Mouse (Mus musculus) effector memory CD4-positive, alpha-beta T cell, adult 7 months (primary cell): ENCODE data around the gene Tram1l1. TPM values are rescaled to one million over a fixed set of nuclear protein-coding genes. Genes with fewer than 3 reads are reported as not detected.

Experiments
- polyA plus RNA-seq: library from polyadenylated mRNA; unstranded; fragments of 100-300 nt; shearing (Covaris generic); gene quantifications from one replicate; pipeline ENCODE4 v1.2.1, GENCODE M21; 2017

The Tram1l1 gene
- polyA plus RNA-seq, result not detected

DNA sequence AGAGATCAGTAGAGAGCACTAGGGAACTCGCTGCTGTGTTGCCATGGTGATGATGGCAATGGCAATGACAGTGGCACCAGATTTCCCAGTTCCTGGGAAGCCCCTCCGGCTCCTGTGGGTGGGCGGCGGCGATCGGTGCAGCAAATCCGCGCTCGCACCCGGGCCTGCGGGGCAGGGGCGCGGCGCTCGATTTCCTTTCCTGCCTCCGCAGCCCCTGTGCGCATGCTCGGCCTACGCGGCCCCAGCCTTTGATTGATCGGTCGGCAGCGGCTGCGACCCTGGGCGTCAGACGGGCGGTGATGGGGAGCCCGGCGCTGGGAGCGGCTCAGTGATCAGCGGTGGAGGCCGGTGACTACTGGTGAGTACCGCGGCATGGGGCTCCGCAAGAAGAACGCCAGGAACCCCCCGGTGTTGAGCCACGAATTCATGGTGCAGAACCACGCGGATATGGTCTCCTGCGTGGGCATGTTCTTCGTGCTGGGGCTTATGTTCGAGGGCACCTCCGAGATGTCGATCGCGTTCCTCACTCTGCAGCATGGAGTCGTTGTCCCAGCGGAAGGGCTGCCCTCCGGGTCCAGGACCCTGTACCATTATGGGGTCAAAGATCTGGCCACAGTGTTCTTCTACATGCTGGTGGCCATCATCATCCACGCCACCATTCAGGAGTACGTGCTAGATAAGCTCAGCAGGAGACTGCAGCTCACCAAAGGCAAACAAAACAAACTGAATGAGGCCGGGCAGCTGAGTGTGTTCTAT, at the start of gene Tram1l1:
Gene Tram1l1 (plus strand): TSS at position 35 of the 756 bp plus-strand sequence.

Other genes starting within 250 kb of the Tram1l1 start
- gene 1700006A11Rik, start 105.2 kb downstream of the Tram1l1 start, polyA plus RNA-seq, result not detected